ENCODE assay signal across 9 mouse cellular contexts in the genomic region with DNA sequence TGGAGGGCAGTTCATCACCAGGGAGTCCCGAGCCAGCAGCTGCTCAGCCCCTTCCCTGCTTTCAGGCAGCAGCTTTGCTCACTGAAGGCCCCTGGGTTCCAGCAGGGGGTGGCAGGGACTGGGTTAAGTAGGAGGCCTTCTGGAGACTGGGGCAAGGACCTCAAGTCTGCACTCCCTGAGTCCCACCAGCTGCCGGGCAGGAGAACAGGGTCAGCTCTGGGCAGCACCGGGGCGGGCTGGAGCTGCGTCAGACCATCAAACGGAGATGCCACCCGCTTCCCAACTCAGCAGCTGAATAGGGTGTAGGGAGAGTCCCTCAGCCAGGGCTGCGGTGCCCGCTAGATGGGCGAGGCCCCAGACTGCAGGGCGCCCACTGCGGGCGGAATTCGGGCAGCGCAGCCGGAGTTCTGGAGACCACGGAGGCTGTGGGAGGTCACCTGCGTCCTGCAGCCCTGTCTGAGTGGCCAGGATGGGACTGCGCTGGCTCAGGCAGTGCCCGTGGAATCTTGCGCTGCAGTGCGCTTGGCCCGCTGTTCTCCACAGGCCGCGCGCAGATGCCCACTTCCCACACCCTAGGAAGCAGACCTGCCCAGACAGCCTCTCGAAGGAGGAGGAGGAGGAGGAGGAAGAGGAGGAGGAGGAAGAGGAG. TPM values are rescaled to one million over a fixed set of nuclear protein-coding genes. Genes with fewer than 3 reads are reported as not detected.
DNase-seq lines count a peak whose midpoint lies in the region; ATAC-seq and TF ChIP-seq lines count a peak whose summit lies in the region.
"Had no signal": no experiment of that assay in that cellular context is flagged by ENCODE, and none has a peak within 500 bp of the region (broad histone marks: within the 10 kb centered on the region; RNA-seq: fewer than 3 reads in every experiment).

No protein-coding gene starts in this region.

- TF ChIP-seq POLR2A in kidney, adult 2 months (IDR thresholded peaks at IDR 0.05; ENCODE audit: low read depth, low read length), result no peak
- no peak for TF ChIP-seq POLR2A in lung, adult 2 months (IDR thresholded peaks at IDR 0.05; ENCODE audit: borderline replicate concordance, extremely low read depth, low read depth, low read length)

- no peak for TF ChIP-seq CTCF in kidney, adult 2 months (conservative IDR thresholded peaks at IDR 0.05; ENCODE audit: insufficient read depth, insufficient read length, low read depth, low read length)
- peak; percentile 62 for TF ChIP-seq CTCF in hindbrain, postnatal 0 days (IDR thresholded peaks at IDR 0.05; ENCODE audit: low read depth)
- peak; percentile 25; the same call in 1 of the 2 replicates for TF ChIP-seq CTCF in liver, embryonic 14.5 days (IDR thresholded peaks at IDR 0.05; ENCODE audit: low read depth)
- no peak for TF ChIP-seq CTCF in lung, adult 2 months (IDR thresholded peaks at IDR 0.05; ENCODE audit: insufficient read depth, low read length)

- no peak for TF ChIP-seq EP300 in liver, embryonic 14.5 days (IDR thresholded peaks at IDR 0.05; ENCODE audit: low read depth)

- no peaks in the 10 kb centered on the region for H3K36me3 ChIP-seq in kidney, adult 2 months (ENCODE audit: control insufficient read depth, insufficient read depth, low read length)
- H3K36me3 ChIP-seq in hindbrain, postnatal 0 days (ENCODE audit: insufficient read depth, low read length), result no peaks in the 10 kb centered on the region
- no peaks in the 10 kb centered on the region for H3K36me3 ChIP-seq in liver, embryonic 14.5 days (replicated peaks; ENCODE audit: control insufficient read depth, insufficient read depth, low read depth)
- H3K36me3 ChIP-seq: liver, embryonic 15.5 days had no signal

- H3K9me3 ChIP-seq in hindbrain, postnatal 0 days (ENCODE audit: low read length), result no peaks in the 10 kb centered on the region
- H3K9me3 ChIP-seq in liver, embryonic 14.5 days (ENCODE audit: control insufficient read depth, low read length), result no peaks in the 10 kb centered on the region
- H3K9me3 ChIP-seq: liver, embryonic 15.5 days had no signal

- no peaks in the 10 kb centered on the region for H3K27me3 ChIP-seq in kidney, adult 2 months (replicated peaks; ENCODE audit: control insufficient read depth, insufficient read depth, low read length)
- H3K27me3 ChIP-seq in hindbrain, postnatal 0 days (ENCODE audit: insufficient read depth, low read length), result no peaks in the 10 kb centered on the region
- H3K27me3 ChIP-seq in liver, embryonic 14.5 days (ENCODE audit: control insufficient read depth, insufficient read depth, low read length), result peaks cover 4% of the 10 kb centered on the region

- WGBS in kidney, adult 2 months, result 3% methylated on average over 27 of the region's 27 CpGs
- 7% methylated on average over 27 of the region's 27 CpGs for WGBS in hindbrain, postnatal 0 days
- 4% methylated on average over 27 of the region's 27 CpGs for WGBS in liver, embryonic 14.5 days (ENCODE audit: insufficient replicate concordance)
- 4% methylated on average over 27 of the region's 27 CpGs for WGBS in lung, adult 2 months

- no peaks in the 10 kb centered on the region for H3K4me1 ChIP-seq in kidney, adult 2 months (ENCODE audit: control insufficient read depth, insufficient read depth, low read length)
- 0 out of 2 replicates have a peak, but pooled peaks cover 5% of the 10 kb centered on the region for H3K4me1 ChIP-seq in hindbrain, postnatal 0 days (ENCODE audit: insufficient read depth, low read length)
- H3K4me1 ChIP-seq in liver, embryonic 14.5 days (replicated peaks; ENCODE audit: control insufficient read depth in 2 of 2, insufficient read depth in 2 of 2, low read length in 1 of 2), result no peaks in the 10 kb centered on the region
- H3K4me1 ChIP-seq in lung, adult 2 months (ENCODE audit: control insufficient read depth, insufficient read depth, low read length), result no peaks in the 10 kb centered on the region
- H3K4me1 ChIP-seq: liver, embryonic 15.5 days had no signal

- 0 out of 2 replicates have a peak overlapping the region, but pooled peaks have one; percentile 28 for H3K9ac ChIP-seq in hindbrain, postnatal 0 days (replicated peaks; ENCODE audit: low read length)
- no peak overlapping the region for H3K9ac ChIP-seq in liver, embryonic 14.5 days (replicated peaks)
- H3K9ac ChIP-seq: liver, embryonic 15.5 days had no signal

- H3K4me3 ChIP-seq in kidney, adult 2 months (ENCODE audit: insufficient read depth, low read depth, low read length), result no peak overlapping the region
- peak overlapping the region; percentile 24 for H3K4me3 ChIP-seq in hindbrain, postnatal 0 days (ENCODE audit: low read length)
- H3K4me3 ChIP-seq in liver, embryonic 14.5 days (ENCODE audit: insufficient read depth in 1 of 2, low read depth in 2 of 2, low read length in 2 of 2), result no peak overlapping the region
- H3K4me3 ChIP-seq in lung, adult 2 months (replicated peaks; ENCODE audit: extremely low read depth, low read depth, low read length), result no peak overlapping the region
- H3K4me3 ChIP-seq: liver, embryonic 15.5 days had no signal

- no peak overlapping the region for H3K27ac ChIP-seq in kidney, adult 2 months (ENCODE audit: insufficient read depth, low read depth, low read length)
- peak overlapping the region; percentile 22 for H3K27ac ChIP-seq in hindbrain, postnatal 0 days
- no peak overlapping the region for H3K27ac ChIP-seq in liver, embryonic 14.5 days
- H3K27ac ChIP-seq: liver, embryonic 15.5 days had no signal

- peak overlapping the region; percentile 68 for H3K4me2 ChIP-seq in hindbrain, postnatal 0 days (ENCODE audit: low read depth, low read length)
- H3K4me2 ChIP-seq in liver, embryonic 14.5 days (ENCODE audit: low read depth), result no peak overlapping the region
- H3K4me2 ChIP-seq: liver, embryonic 15.5 days had no signal

- ATAC-seq in hindbrain, postnatal 0 days, result peak; percentile 76
- ATAC-seq in liver, embryonic 14.5 days (ENCODE audit: insufficient read depth), result no peak

- peak; percentile 53 to 65 for DNase-seq in kidney, postnatal 4 days
- DNase-seq in kidney, adult 2 months, result no peak
- DNase-seq in cerebellum, postnatal 10 days, result peak; percentile 73 to 76
- peak; percentile 18 to 47 for DNase-seq in frontal cortex, postnatal 10 days (ENCODE audit: low spot score in 2 of 2)
- DNase-seq in hindbrain, postnatal 0 days (ENCODE audit: low spot score), result peak; percentile 53
- DNase-seq in liver, embryonic 14.5 days (ENCODE audit: low read depth in 3 of 3, low spot score in 3 of 3), result no peak
- peak; percentile 65 for DNase-seq in right cerebral cortex, postnatal 4 days
- DNase-seq in lung, adult 2 months, result no peak

RNA-seq across cellular contexts. Expression of gene Neurod6, which starts 4.3 kb away (rescaled TPM):
- not detected in 2 replicates for polyA plus RNA-seq in kidney, adult 2 months (2012; rRNA removed)
- total RNA-seq in hindbrain, postnatal 0 days (2014; rRNA removed), result 20.9 and 24.3 TPM in 2 replicates
- 29.2 and 31.1 TPM in 2 replicates for polyA plus RNA-seq in hindbrain, postnatal 0 days (2015; fragmentation: Nextera tagmentation; extraction: Ambion mirVana)
- polyA plus RNA-seq in liver, embryonic 14.5 days (2012; rRNA removed), result 0.32 TPM in 1 of 2 replicates, not detected in the other
- not detected in 2 replicates for polyA plus RNA-seq in liver, embryonic 14.5 days (2014; fragmentation: Nextera tagmentation; extraction: Ambion mirVana)
- polyA plus RNA-seq in lung, adult 2 months (2012; rRNA removed), result not detected in 2 replicates

Comparison
In these comparisons a context has a peak if more than half of its experiments do, and no peak if none do; other contexts are left out.
1. DNase-seq: peak in kidney, postnatal 4 days (2 of 2), cerebellum, postnatal 10 days (2 of 2), frontal cortex, postnatal 10 days (2 of 2), hindbrain, postnatal 0 days (single experiment) and right cerebral cortex, postnatal 4 days (single experiment); none in kidney, adult 2 months (single experiment), liver, embryonic 14.5 days (0 of 3) and lung, adult 2 months (single experiment).
2. CTCF ChIP-seq: peak in hindbrain, postnatal 0 days (single experiment) and liver, embryonic 14.5 days (single experiment); none in kidney, adult 2 months (single experiment) and lung, adult 2 months (single experiment).
3. RNA of gene Neurod6, which starts 4.3 kb away (polyA plus RNA-seq): 29.2 to 31.1 TPM in hindbrain, postnatal 0 days; not detected in kidney, adult 2 months, 0.32 TPM in liver, embryonic 14.5 days and not detected in lung, adult 2 months; every median in the first group is over 10 times any median in the second.